Mouse (Mus musculus) MEL (cell line): ENCODE results near the gene Galnt6. TPM values are rescaled to one million over a fixed set of nuclear protein-coding genes. Genes with fewer than 3 reads are reported as not detected.

ENCODE experiments used
- DNase-seq: peaks from one replicate; pipeline ENCODE4 v3.0.0; 2011; ENCODE audit warnings: low read depth, low spot score
- H3K27ac ChIP-seq: 2 replicates; pipeline ENCODE4 v1.5.1; 2012; ENCODE audit warnings: low read depth, mild to moderate bottlenecking, control low read depth, low read length, moderate library complexity; ENCODE audit not compliant: control insufficient read depth
- H3K27me3 ChIP-seq, 2 experiments: fragments of 150-350 bp in 1 of 2; sonication (generic) in 1 of 2; 2 replicates each; pipeline ENCODE4 v1.6.1; 2012; ENCODE audit warnings: low read length in 2 of 2, mild to moderate bottlenecking in 2 of 2, improper control_type of control experiment in 1 of 2, moderate library complexity in 1 of 2; ENCODE audit not compliant: insufficient read depth in 2 of 2, control insufficient read depth in 1 of 2
- H3K36me3 ChIP-seq, 2 experiments: 2 replicates each; pipeline ENCODE4 v1.6.1; 2012 to 2014; ENCODE audit warnings: low read length in 2 of 2, improper control_type of control experiment in 1 of 2, inconsistent platforms in 1 of 2, mild to moderate bottlenecking in 1 of 2; ENCODE audit not compliant: insufficient read depth in 2 of 2, control insufficient read depth in 1 of 2
- H3K4me1 ChIP-seq, 2 experiments: fragments of 150-350 bp in 1 of 2; sonication (generic) in 1 of 2; 2 replicates each; pipeline ENCODE4 v1.6.1; 2012; ENCODE audit warnings: low read length in 2 of 2, improper control_type of control experiment in 1 of 2, mild to moderate bottlenecking in 1 of 2; ENCODE audit not compliant: insufficient read depth in 2 of 2, control insufficient read depth in 1 of 2
- H3K4me3 ChIP-seq, 2 experiments: fragments of 150-350 bp in 1 of 2; sonication (generic) in 1 of 2; 2 replicates each; pipeline ENCODE4 v1.5.1; 2012; ENCODE audit warnings: low read depth in 2 of 2, low read length in 2 of 2, mild to moderate bottlenecking in 2 of 2, moderate library complexity in 2 of 2, control low read depth in 1 of 2, improper control_type of control experiment in 1 of 2; ENCODE audit not compliant: control insufficient read depth in 1 of 2, insufficient read depth in 1 of 2
- H3K79me2 ChIP-seq: 2 replicates; pipeline ENCODE4 v1.6.1; 2012; ENCODE audit warnings: mild to moderate bottlenecking, low read length, moderate library complexity; ENCODE audit not compliant: control insufficient read depth, poor library complexity, insufficient read depth
- H3K9ac ChIP-seq: 2 replicates; pipeline ENCODE4 v1.6.1; 2012; ENCODE audit warnings: low read depth, mild to moderate bottlenecking, control low read depth, low read length, moderate library complexity; ENCODE audit not compliant: control insufficient read depth, poor library complexity, severe bottlenecking
- H3K9me3 ChIP-seq: fragments of 150-350 bp; sonication (generic); replicated peaks from 2 replicates; pipeline ENCODE4 v1.6.1; 2012; ENCODE audit warnings: mild to moderate bottlenecking, low read length, improper control_type of control experiment, moderate library complexity; ENCODE audit not compliant: insufficient read depth
- BHLHE40 ChIP-seq: IDR thresholded peaks from 2 replicates; pipeline ENCODE4 v1.6.1; 2012; ENCODE audit warnings: low read depth, mild to moderate bottlenecking, inconsistent platforms, low read length, improper control_type of control experiment, borderline replicate concordance
- CTCF ChIP-seq, 3 experiments: IDR thresholded peaks in 2 of 3; conservative IDR thresholded peaks in 1 of 3; 2 replicates each; pipeline ENCODE4 v1.5.1; 2011 to 2012; ENCODE audit warnings: low read length in 3 of 3, low read depth in 2 of 3, mild to moderate bottlenecking in 2 of 3, improper control_type of control experiment in 1 of 3, inconsistent platforms in 1 of 3, mixed read lengths in 1 of 3, moderate library complexity in 1 of 3; ENCODE audit not compliant: control insufficient read depth in 1 of 3, insufficient read depth in 1 of 3, poor library complexity in 1 of 3, severe bottlenecking in 1 of 3
- ELF1 ChIP-seq: IDR thresholded peaks from 2 replicates; pipeline ENCODE4 v1.6.1; 2014; ENCODE audit warnings: low read depth, mild to moderate bottlenecking, inconsistent platforms, low read length, improper control_type of control experiment, moderate library complexity
- EP300 ChIP-seq, 2 experiments: IDR thresholded peaks; 2 replicates each; pipeline ENCODE4 v1.6.1; 2011; ENCODE audit warnings: improper control_type of control experiment in 2 of 2, low read length in 2 of 2, low read depth in 1 of 2, mild to moderate bottlenecking in 1 of 2
- ETS1 ChIP-seq: IDR thresholded peaks from 2 replicates; pipeline ENCODE4 v1.6.1; 2012; ENCODE audit warnings: low read depth, mild to moderate bottlenecking, inconsistent platforms, low read length, improper control_type of control experiment, moderate library complexity
- GABPA ChIP-seq: IDR thresholded peaks from 2 replicates; pipeline ENCODE4 v1.6.1; 2012; ENCODE audit warnings: low read depth, mild to moderate bottlenecking, inconsistent platforms, low read length, improper control_type of control experiment, moderate library complexity
- GATA1 ChIP-seq: IDR thresholded peaks from 2 replicates; pipeline ENCODE4 v1.6.1; 2011; ENCODE audit warnings: low read depth, low read length, improper control_type of control experiment
- HCFC1 ChIP-seq: IDR thresholded peaks from 2 replicates; pipeline ENCODE4 v1.6.1; 2012; ENCODE audit warnings: low read depth, mild to moderate bottlenecking, inconsistent platforms, low read length, improper control_type of control experiment, moderate library complexity
- JUND ChIP-seq: IDR thresholded peaks from 2 replicates; pipeline ENCODE4 v1.6.1; 2011; ENCODE audit warnings: low read depth, mild to moderate bottlenecking, improper control_type of control experiment, low read length
- KAT2A ChIP-seq: conservative IDR thresholded peaks from 2 replicates; pipeline ENCODE4 v1.6.1; 2012; ENCODE audit warnings: low read depth, low read length, improper control_type of control experiment, inconsistent platforms
- MAFK ChIP-seq: IDR thresholded peaks from 2 replicates; pipeline ENCODE4 v1.6.1; 2011; ENCODE audit warnings: low read depth, mild to moderate bottlenecking, low read length, improper control_type of control experiment, borderline replicate concordance
- MAX ChIP-seq: IDR thresholded peaks from 2 replicates; pipeline ENCODE4 v1.6.1; 2011; ENCODE audit warnings: low read length, improper control_type of control experiment
- MAZ ChIP-seq: IDR thresholded peaks from 2 replicates; pipeline ENCODE4 v1.6.1; 2012; ENCODE audit warnings: low read depth, mild to moderate bottlenecking, inconsistent platforms, low read length, improper control_type of control experiment
- MEF2A ChIP-seq: IDR thresholded peaks from 2 replicates; pipeline ENCODE4 v1.6.1; 2014; ENCODE audit warnings: low read depth, mild to moderate bottlenecking, inconsistent platforms, low read length, improper control_type of control experiment; ENCODE audit not compliant: poor library complexity, insufficient replicate concordance, severe bottlenecking; ENCODE audit errors: extremely low read depth
- MXI1 ChIP-seq: IDR thresholded peaks from 2 replicates; pipeline ENCODE4 v1.6.1; 2011; ENCODE audit warnings: mild to moderate bottlenecking, low read depth, low read length, improper control_type of control experiment
- MYB ChIP-seq: IDR thresholded peaks from 2 replicates; pipeline ENCODE4 v1.6.1; 2011; ENCODE audit warnings: mild to moderate bottlenecking, low read depth, low read length, improper control_type of control experiment
- MYC ChIP-seq: IDR thresholded peaks from 2 replicates; pipeline ENCODE4 v1.6.1; 2011; ENCODE audit warnings: low read depth, mild to moderate bottlenecking, low read length, improper control_type of control experiment, moderate library complexity
- NELFE ChIP-seq: IDR thresholded peaks from 2 replicates; pipeline ENCODE4 v1.6.1; 2011; ENCODE audit warnings: low read depth, low read length, improper control_type of control experiment
- POLR2AphosphoS2 ChIP-seq: IDR thresholded peaks from 2 replicates; pipeline ENCODE4 v1.6.1; 2011; ENCODE audit warnings: low read length, improper control_type of control experiment
- RAD21 ChIP-seq: IDR thresholded peaks from 2 replicates; pipeline ENCODE4 v1.6.1; 2011; ENCODE audit warnings: mild to moderate bottlenecking, low read depth, low read length, improper control_type of control experiment
- RCOR1 ChIP-seq: IDR thresholded peaks from 2 replicates; pipeline ENCODE4 v1.6.1; 2012; ENCODE audit warnings: low read depth, mild to moderate bottlenecking, inconsistent platforms, low read length, improper control_type of control experiment
- SIN3A ChIP-seq: IDR thresholded peaks from 2 replicates; pipeline ENCODE4 v1.6.1; 2012; ENCODE audit warnings: low read length, improper control_type of control experiment, inconsistent platforms
- SMC3 ChIP-seq: IDR thresholded peaks from 2 replicates; pipeline ENCODE4 v1.6.1; 2011; ENCODE audit warnings: low read depth, low read length, improper control_type of control experiment
- TAL1 ChIP-seq: IDR thresholded peaks from 2 replicates; pipeline ENCODE4 v1.6.1; 2012; ENCODE audit warnings: mild to moderate bottlenecking, inconsistent platforms, low read length, moderate library complexity, mixed read lengths
- TCF12 ChIP-seq: IDR thresholded peaks from 2 replicates; pipeline ENCODE4 v1.6.1; 2014; ENCODE audit warnings: low read depth, mild to moderate bottlenecking, inconsistent platforms, low read length, improper control_type of control experiment, moderate library complexity
- USF1 ChIP-seq: IDR thresholded peaks from 2 replicates; pipeline ENCODE4 v1.6.1; 2014; ENCODE audit warnings: low read depth, mild to moderate bottlenecking, inconsistent platforms, low read length, improper control_type of control experiment, moderate library complexity
- ZC3H11A ChIP-seq: IDR thresholded peaks from 2 replicates; pipeline ENCODE4 v1.6.1; 2012; ENCODE audit warnings: low read depth, mild to moderate bottlenecking, inconsistent platforms, low read length, improper control_type of control experiment
- ZMIZ1 ChIP-seq: IDR thresholded peaks from 2 replicates; pipeline ENCODE4 v1.6.1; 2012; ENCODE audit warnings: low read depth, mild to moderate bottlenecking, inconsistent platforms, low read length, improper control_type of control experiment, moderate library complexity
- ZNF384 ChIP-seq: IDR thresholded peaks from 2 replicates; pipeline ENCODE4 v1.6.1; 2012; ENCODE audit warnings: low read depth, mild to moderate bottlenecking, inconsistent platforms, low read length, improper control_type of control experiment
- polyA plus RNA-seq, 2 experiments: library from polyadenylated mRNA; stranded (reverse) in 1 of 2; unstranded in 1 of 2; fragments of >175 nt in 1 of 2; fragments of >200 nt in 1 of 2; gene quantifications; 2 replicates each; pipeline versions ENCODE4 v1.2.1 to v1.2.4; 2012; ENCODE audit warnings: low replicate concordance in 2 of 2, low read depth in 1 of 2; ENCODE audit not compliant: insufficient read length in 2 of 2, insufficient read depth in 1 of 2, missing spikeins in 1 of 2
- total RNA-seq: library from RNA; depleted of rRNA; stranded (reverse); fragments of 300-350 nt; gene quantifications from 2 replicates; pipeline ENCODE4 v1.2.3, GENCODE M21; 2012

The Galnt6 gene
- total and polyA plus RNA-seq, 3 experiments: 16.1 to 17.0 TPM; not detected in 1

- Histone ChIP-seq H3K9ac (no peak overlapping the region), H3K4me1 (peaks cover 0 to 20% of the 10 kb centered on the region in 2 experiments; a peak in 2 of 4 replicates), H3K27ac (no peak overlapping the region), H3K4me3 (no peak overlapping the region), H3K79me2 (no peaks in the 10 kb centered on the region), H3K27me3 (no peaks in the 10 kb centered on the region), H3K36me3 (peaks cover 0 to 5% of the 10 kb centered on the region in 2 experiments; a peak in 2 of 4 replicates), H3K9me3 (no peaks in the 10 kb centered on the region)
- DNase-seq: no peak
- TF ChIP-seq POLR2AphosphoS2: no peak
Measured at GRCm38 (mm10) chr15:100755498-100755859, 26.3 kb upstream of the Galnt6 start.

- Histone ChIP-seq H3K9ac (no peak overlapping the region), H3K79me2 (no peaks in the 10 kb centered on the region), H3K27me3 (no peaks in the 10 kb centered on the region), H3K4me3 (no peak overlapping the region), H3K27ac (no peak overlapping the region), H3K36me3 (peaks cover 0 to 10% of the 10 kb centered on the region in 2 experiments; a peak in 2 of 4 replicates), H3K9me3 (no peaks in the 10 kb centered on the region), H3K4me1 (peaks cover 1 to 24% of the 10 kb centered on the region in 2 experiments; a peak in 3 of 4 replicates)
- 0 out of 2 replicates have a peak, but pooled peaks have one; percentile 36 for TF ChIP-seq BHLHE40
- peak; percentile 46 to 53; a peak in 2 of 4 replicates for TF ChIP-seq EP300 (IDR thresholded peaks at IDR 0.05; ENCODE audit: low read depth in 1 of 2, low read length in 2 of 2)
- no peak for TF ChIP-seq POLR2AphosphoS2
- no peak for TF ChIP-seq JUND
- no peak for TF ChIP-seq ZMIZ1
- TF ChIP-seq KAT2A: no peak
- no peak for TF ChIP-seq MYB
- 0 out of 2 replicates have a peak, but pooled peaks have one; percentile 35 for TF ChIP-seq MYC
- no peak for TF ChIP-seq TAL1
- TF ChIP-seq MAZ: peak; percentile 68
- TF ChIP-seq RAD21: peak; percentile 81
- peak; percentile 26; the same call in 1 of the 2 replicates for TF ChIP-seq MXI1
- TF ChIP-seq ELF1: peak; percentile 88
- TF ChIP-seq ETS1: peak; percentile 59
- no peak for TF ChIP-seq MAFK
- peak; percentile 46 to 86 (median 79) for TF ChIP-seq CTCF (IDR thresholded peaks at IDR 0.05 in 2 of 3, conservative IDR thresholded peaks at IDR 0.05 in 1 of 3; ENCODE audit: control insufficient read depth in 1 of 3, insufficient read depth in 1 of 3, low read depth in 2 of 3, low read length in 3 of 3, poor library complexity in 1 of 3, severe bottlenecking in 1 of 3)
- peak; percentile 75 for TF ChIP-seq SMC3
- TF ChIP-seq USF1: no peak
- TF ChIP-seq NELFE: peak; percentile 26; the same call in 1 of the 2 replicates
- no peak for TF ChIP-seq MAX
- TF ChIP-seq HCFC1: peak; percentile 48; the same call in 1 of the 2 replicates
- TF ChIP-seq ZC3H11A: peak; percentile 89
- 0 out of 2 replicates have a peak, but pooled peaks have one; percentile 46 for TF ChIP-seq GABPA
- peak; percentile 66; the same call in 1 of the 2 replicates for TF ChIP-seq SIN3A
- peak; percentile 81 for TF ChIP-seq GATA1
- peak; percentile 16; the same call in 1 of the 2 replicates for TF ChIP-seq TCF12
- no peak for TF ChIP-seq MEF2A
- TF ChIP-seq ZNF384: peak; percentile 44; the same call in 1 of the 2 replicates
- TF ChIP-seq RCOR1: peak; percentile 95
- peak; percentile 76 for DNase-seq
Measured at GRCm38 (mm10) chr15:100754805-100755497, 25.8 kb upstream of the Galnt6 start.
